Mouse (Mus musculus): ENCODE data around the gene Slc43a3. TPM values are rescaled to one million over a fixed set of nuclear protein-coding genes. Genes with fewer than 3 reads are reported as not detected.

Slc43a3 gene
- polyA plus RNA-seq (2014; fragmentation: Illumina TruSeq; extraction: RNeasy Lipid Tissue Mini Kit (QIAGEN cat#74804); ENCODE audit: low read depth, low replicate concordance), result 77.8 TPM

GRCm38 (mm10) chr2:84936474-84937429 lies at the start of gene Slc43a3:
Gene Slc43a3, plus strand, starts transcription at chr2:84936579.

DNA sequence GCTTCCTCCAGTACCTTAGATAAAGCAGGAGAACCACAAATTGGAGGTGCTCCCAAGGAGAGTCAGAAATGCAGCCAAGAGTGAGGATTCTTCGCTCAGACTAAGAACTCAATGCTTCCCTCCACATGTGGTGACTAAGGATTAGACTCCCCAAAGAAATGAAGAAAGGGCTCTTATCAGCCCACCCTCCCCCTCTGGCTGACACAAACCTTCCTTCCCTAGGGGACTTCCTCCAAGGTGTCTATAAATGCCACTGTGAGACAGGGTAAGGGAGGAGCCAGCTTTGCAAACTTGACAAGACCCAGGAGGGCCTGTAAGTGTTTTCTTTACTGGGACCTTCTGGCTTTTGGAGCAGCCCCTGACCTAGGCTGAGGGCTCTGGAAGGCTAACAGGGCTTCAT lies 43.8 kb downstream of the Slc43a3 start, which contains the start of gene Prg2:
Prg2 (plus strand) TSS at position 274 of the 400 bp plus-strand sequence.

GRCm38 (mm10) chr2:84987930-84988329 lies 51.6 kb downstream of the Slc43a3 start, which contains the start of gene Prg3:
Gene Prg3, plus strand, starts transcription at chr2:84988215.

Other genes starting within 250 kb of the Slc43a3 start
- gene Zdhhc5, start 221.4 kb upstream of the Slc43a3 start, polyA plus RNA-seq (2014; fragmentation: Illumina TruSeq; extraction: RNeasy Lipid Tissue Mini Kit (QIAGEN cat#74804); ENCODE audit: low read depth, low replicate concordance), result 53.7 TPM
- 4.6 TPM for gene Clp1, start 209.2 kb upstream of the Slc43a3 start, polyA plus RNA-seq (2014; fragmentation: Illumina TruSeq; extraction: RNeasy Lipid Tissue Mini Kit (QIAGEN cat#74804); ENCODE audit: low read depth, low replicate concordance)
- 2.2 TPM for gene Ypel4, start 202.5 kb upstream of the Slc43a3 start, polyA plus RNA-seq (2014; fragmentation: Illumina TruSeq; extraction: RNeasy Lipid Tissue Mini Kit (QIAGEN cat#74804); ENCODE audit: low read depth, low replicate concordance)
- gene Gm19426, start 192.9 kb upstream of the Slc43a3 start, polyA plus RNA-seq (2014; fragmentation: Illumina TruSeq; extraction: RNeasy Lipid Tissue Mini Kit (QIAGEN cat#74804); ENCODE audit: low read depth, low replicate concordance), result 2.0 TPM
- 157 TPM for gene Serping1, start 161.1 kb upstream of the Slc43a3 start, polyA plus RNA-seq (2014; fragmentation: Illumina TruSeq; extraction: RNeasy Lipid Tissue Mini Kit (QIAGEN cat#74804); ENCODE audit: low read depth, low replicate concordance)
- 20.4 TPM for gene Ube2l6, start 137.8 kb upstream of the Slc43a3 start, polyA plus RNA-seq (2014; fragmentation: Illumina TruSeq; extraction: RNeasy Lipid Tissue Mini Kit (QIAGEN cat#74804); ENCODE audit: low read depth, low replicate concordance)
- gene Smtnl1, start 113.9 kb upstream of the Slc43a3 start, polyA plus RNA-seq (2014; fragmentation: Illumina TruSeq; extraction: RNeasy Lipid Tissue Mini Kit (QIAGEN cat#74804); ENCODE audit: low read depth, low replicate concordance), result not detected
- 113 TPM for gene Timm10, start 109.6 kb upstream of the Slc43a3 start, polyA plus RNA-seq (2014; fragmentation: Illumina TruSeq; extraction: RNeasy Lipid Tissue Mini Kit (QIAGEN cat#74804); ENCODE audit: low read depth, low replicate concordance)
- gene Slc43a1, start 97.7 kb upstream of the Slc43a3 start, polyA plus RNA-seq (2014; fragmentation: Illumina TruSeq; extraction: RNeasy Lipid Tissue Mini Kit (QIAGEN cat#74804); ENCODE audit: low read depth, low replicate concordance), result 2.1 TPM
- gene Rtn4rl2, start 49.9 kb upstream of the Slc43a3 start, polyA plus RNA-seq (2014; fragmentation: Illumina TruSeq; extraction: RNeasy Lipid Tissue Mini Kit (QIAGEN cat#74804); ENCODE audit: low read depth, low replicate concordance), result 1.5 TPM
- gene Prg2, start 43.9 kb downstream of the Slc43a3 start, polyA plus RNA-seq (2014; fragmentation: Illumina TruSeq; extraction: RNeasy Lipid Tissue Mini Kit (QIAGEN cat#74804); ENCODE audit: low read depth, low replicate concordance), result not detected
- not detected for gene Prg3, start 51.6 kb downstream of the Slc43a3 start, polyA plus RNA-seq (2014; fragmentation: Illumina TruSeq; extraction: RNeasy Lipid Tissue Mini Kit (QIAGEN cat#74804); ENCODE audit: low read depth, low replicate concordance)
- 57.6 TPM for gene Ssrp1, start 100.7 kb downstream of the Slc43a3 start, polyA plus RNA-seq (2014; fragmentation: Illumina TruSeq; extraction: RNeasy Lipid Tissue Mini Kit (QIAGEN cat#74804); ENCODE audit: low read depth, low replicate concordance)
- gene P2rx3, start 100.9 kb downstream of the Slc43a3 start, polyA plus RNA-seq (2014; fragmentation: Illumina TruSeq; extraction: RNeasy Lipid Tissue Mini Kit (QIAGEN cat#74804); ENCODE audit: low read depth, low replicate concordance), result 1.2 TPM
- gene Tnks1bp1, start 111.4 kb downstream of the Slc43a3 start, polyA plus RNA-seq (2014; fragmentation: Illumina TruSeq; extraction: RNeasy Lipid Tissue Mini Kit (QIAGEN cat#74804); ENCODE audit: low read depth, low replicate concordance), result 28.0 TPM
- gene Aplnr, start 199.6 kb downstream of the Slc43a3 start, polyA plus RNA-seq (2014; fragmentation: Illumina TruSeq; extraction: RNeasy Lipid Tissue Mini Kit (QIAGEN cat#74804); ENCODE audit: low read depth, low replicate concordance), result 14.7 TPM

Data from heart, adult 10 weeks (tissue).